Comparison of ENCODE assay signal across 8 mouse cellular contexts in genomic region chr10:81356991-81357844, GRCm38 (mm10). TPM values are rescaled to one million over a fixed set of nuclear protein-coding genes. Genes with fewer than 3 reads are reported as not detected.
A peak's percentile ranks its signal among the peaks of the same experiment; 100 is the strongest.
DNase-seq lines count a peak whose midpoint lies in the region; ATAC-seq lines count a peak whose summit lies in the region.

Gene Mfsd12, plus strand, starts transcription at chr10:81357491.

- peak; percentile 85 for DNase-seq in adrenal gland, adult 8-10 months
- peak; percentile 80 for DNase-seq in embryo, embryonic 11.5 days (ENCODE audit: low read depth, low spot score)
- DNase-seq in gastrocnemius, postnatal 36 days = peak; percentile 85 to 90
- DNase-seq in left cerebral cortex, postnatal 25 days (ENCODE audit: low spot score in 2 of 2) = peak; percentile 91 to 93
- DNase-seq in mesoderm, embryonic 11.5 days (ENCODE audit: low read depth, low spot score) = peak; percentile 90
- DNase-seq in right cerebral cortex, postnatal 25 days = peak; percentile 93
- peak; percentile 78 to 90 for DNase-seq in urinary bladder, postnatal 36 days (ENCODE audit: low spot score in 2 of 2)

- H3K36me3 ChIP-seq in intestine, embryonic 15.5 days = peaks cover 3% of the 10 kb centered on the region; the same call in 1 of the 2 replicates

- peak; percentile 90 for ATAC-seq in intestine, embryonic 15.5 days

- peak within 1 kb of the TSS; percentile 91 for H3K9ac ChIP-seq in intestine, embryonic 15.5 days

- intact Hi-C loops in gastrocnemius, postnatal 36 days (cut with DNase I) = no loop called here
- intact Hi-C loops in left cerebral cortex, postnatal 25 days (cut with DNase I) = no loop called here

- no peaks in the 10 kb centered on the region for H3K27me3 ChIP-seq in intestine, embryonic 15.5 days (replicated peaks)

- WGBS in intestine, embryonic 15.5 days = 2% methylated on average over 79 of the region's 79 CpGs

- H3K4me2 ChIP-seq in intestine, embryonic 15.5 days (replicated peaks) = peak within 1 kb of the TSS; percentile 99

- peak within 1 kb of the TSS; percentile 59 for H3K27ac ChIP-seq in intestine, embryonic 15.5 days

- peaks cover 37% of the 10 kb centered on the region for H3K4me1 ChIP-seq in intestine, embryonic 15.5 days (replicated peaks)

- H3K4me3 ChIP-seq in intestine, embryonic 15.5 days (replicated peaks) = peak within 1 kb of the TSS; percentile 88

- H3K9me3 ChIP-seq in intestine, embryonic 15.5 days = no peaks in the 10 kb centered on the region

RNA-seq across cellular contexts. Expression of gene Mfsd12, which starts in this region (rescaled TPM):
- 10 to 100 TPM; 18.3 to 25.7 (median 22.0) TPM for total RNA-seq in adrenal gland, adult 8-10 months (2022)
- 1 to 10 TPM; 2.2 to 2.6 TPM for total RNA-seq in gastrocnemius, postnatal 36 days (2021)
- 19.9 and 23.8 TPM in 2 replicates for polyA plus RNA-seq in intestine, embryonic 15.5 days (2015; fragmentation: Nextera tagmentation; extraction: Ambion mirVana)
- 10 to 100 TPM; 39.3 to 41.1 TPM for total RNA-seq in left cerebral cortex, postnatal 25 days (2021)

Comparison
In these comparisons a context has a peak if more than half of its experiments do, and no peak if none do; other contexts are left out.
1. Peak in every context shown above with its lines: DNase-seq, ATAC-seq, H3K4me3 ChIP-seq and H3K27ac ChIP-seq.
2. RNA of gene Mfsd12 (total RNA-seq): 39.3 to 41.1 TPM in left cerebral cortex, postnatal 25 days and 18.3 to 25.7 TPM in adrenal gland, adult 8-10 months; 2.2 to 2.6 TPM in gastrocnemius, postnatal 36 days; every median in the first group is over 4 times any median in the second.